Mouse (Mus musculus): ENCODE measurements around the gene Nkx1-1.

Nkx1-1 gene

DNA sequence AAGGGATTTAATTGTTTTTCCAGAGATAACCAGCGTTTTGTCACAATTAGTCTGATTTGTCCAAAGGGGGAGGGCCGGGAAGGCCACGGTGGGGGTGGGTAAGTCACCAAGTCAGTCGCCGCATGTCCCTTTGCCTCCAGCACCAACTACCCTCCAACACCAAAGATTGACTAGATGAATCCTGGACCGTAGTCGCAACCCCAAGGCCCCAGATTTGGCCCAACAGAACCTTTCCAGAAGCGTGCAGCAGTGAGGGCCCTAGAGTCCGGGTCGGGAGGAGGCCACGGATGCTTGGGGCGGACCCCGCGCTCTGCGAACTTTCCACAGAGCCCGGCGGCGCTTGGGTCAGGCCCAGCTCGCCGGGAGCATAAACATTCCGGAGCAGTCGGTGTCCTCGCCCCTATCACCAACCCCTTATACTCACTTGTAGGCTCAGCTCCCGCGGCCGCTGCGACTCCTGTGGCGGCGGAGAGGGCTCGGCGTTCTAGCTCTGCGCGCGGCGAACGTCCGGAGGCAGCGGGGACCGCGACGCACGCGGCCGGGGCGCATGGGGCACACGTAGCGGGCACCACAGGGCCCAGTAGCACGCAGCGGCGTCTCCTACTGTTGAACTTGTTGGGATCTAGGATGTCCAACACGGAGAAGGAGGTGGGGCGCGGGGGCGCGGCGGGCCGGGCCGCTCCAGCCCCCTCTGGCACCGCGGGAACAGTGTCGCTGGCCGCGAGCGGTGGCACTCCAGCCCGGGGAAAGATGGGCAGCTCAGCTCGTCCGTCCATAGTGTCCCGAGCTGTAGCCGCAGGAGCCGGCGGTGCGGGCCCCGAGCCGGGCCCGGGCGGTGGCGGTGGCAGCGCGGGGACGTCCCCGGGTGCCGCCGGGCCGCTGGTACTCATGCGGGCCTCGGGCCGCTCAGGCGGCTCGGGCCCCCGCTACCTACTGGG, at the start of gene Nkx1-1:
TSS of gene Nkx1-1 (minus strand) at position 776 of the 938 bp plus-strand sequence.
- no peak for DNase-seq (ENCODE audit: low spot score in 2 of 2)

DNA sequence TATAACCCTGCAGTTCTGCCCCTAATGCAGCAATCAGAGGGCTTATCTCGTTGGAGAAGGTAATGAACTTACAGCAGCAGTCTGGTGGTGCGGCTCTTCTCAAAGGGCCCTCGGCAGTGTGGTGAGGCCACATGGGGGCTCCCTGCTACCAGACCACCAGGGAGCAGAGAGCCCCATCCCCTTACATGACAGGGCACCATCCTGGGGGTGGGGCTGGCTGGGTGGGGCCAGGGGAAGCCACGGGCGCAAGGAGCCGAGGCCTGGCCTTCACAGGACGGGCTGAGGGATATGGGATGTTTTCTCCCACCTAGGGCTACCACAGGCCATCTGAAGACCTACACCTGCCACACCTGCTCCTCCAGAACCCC, 47.5 kb upstream of the Nkx1-1 start:
- no peak for DNase-seq (ENCODE audit: low spot score in 2 of 2)

DNA sequence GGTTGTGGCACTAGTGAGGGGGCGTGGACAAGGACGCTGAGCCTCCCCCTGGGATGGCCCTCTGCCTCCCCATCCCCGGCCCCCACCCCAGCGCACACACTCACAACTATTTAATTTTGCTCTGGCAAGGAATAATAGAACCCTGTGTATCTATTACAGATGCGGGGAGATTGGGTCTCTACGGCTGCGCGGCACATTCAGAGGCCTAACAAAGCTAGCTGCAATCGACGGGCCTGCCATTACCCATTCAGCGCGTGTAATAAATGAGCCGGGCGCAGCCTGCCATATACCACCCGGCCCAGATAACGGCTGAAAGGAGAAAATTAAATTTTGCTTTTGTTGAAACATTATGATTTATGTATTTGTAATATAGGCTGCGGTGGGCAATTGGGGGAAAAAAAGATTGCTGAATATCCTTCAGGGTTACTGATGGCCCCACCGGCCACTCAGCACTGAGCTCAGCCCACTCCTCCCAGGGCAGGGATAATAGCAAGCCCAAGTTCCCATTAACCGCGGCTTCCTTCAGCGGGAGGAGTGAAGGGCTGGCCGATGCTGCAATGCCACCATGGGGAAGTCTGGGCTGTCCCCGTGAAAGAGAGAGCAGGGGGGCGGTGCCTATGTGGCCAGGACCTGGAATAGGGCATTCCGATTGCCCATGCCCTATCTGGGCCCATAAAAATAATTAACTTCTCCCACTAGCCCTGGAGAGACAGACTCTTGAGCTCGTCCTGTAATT, 47.0 kb upstream of the Nkx1-1 start:
- DNase-seq (ENCODE audit: low spot score in 2 of 2): no peak

DNA sequence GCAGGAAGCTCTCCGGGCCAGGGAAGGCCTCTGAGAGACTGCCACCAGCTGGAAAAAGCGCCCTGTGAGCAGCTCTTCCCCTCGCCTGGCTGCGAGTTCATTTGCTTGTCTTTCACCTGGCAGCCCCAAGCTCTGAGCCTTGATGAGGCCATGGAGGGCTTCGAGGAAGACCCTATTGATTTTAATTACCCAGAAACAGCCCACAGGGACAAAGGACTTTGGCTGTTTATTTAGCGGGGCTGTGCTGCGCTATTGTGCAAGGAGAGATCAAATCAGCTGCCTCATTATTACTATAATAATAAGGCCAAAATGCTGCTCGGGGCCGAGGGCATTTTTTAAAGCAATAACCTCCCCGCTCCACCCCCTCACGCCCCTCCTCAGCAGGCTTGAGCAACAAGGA, 31.7 kb upstream of the Nkx1-1 start:
- DNase-seq (ENCODE audit: low spot score in 2 of 2): no peak

DNA sequence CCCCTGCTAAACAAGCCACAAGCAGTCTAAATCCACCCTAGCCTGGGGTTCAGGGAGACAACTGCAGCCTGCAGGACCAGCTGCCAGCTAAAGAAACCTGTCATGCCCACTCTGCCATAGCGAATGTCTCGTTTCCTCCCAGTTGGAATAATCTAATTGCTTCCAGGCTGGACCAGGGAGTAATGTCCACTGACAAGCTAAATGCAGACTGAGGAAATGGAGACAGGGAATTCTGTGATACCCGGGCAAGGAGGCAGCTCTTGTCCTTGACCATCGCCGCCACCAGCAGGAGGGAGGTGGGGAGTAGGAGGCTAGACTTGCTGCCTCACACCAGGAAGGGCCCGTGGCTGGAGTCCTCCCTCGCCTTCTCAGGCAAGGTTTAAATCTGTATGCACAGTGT, 30.6 kb upstream of the Nkx1-1 start:
- DNase-seq (ENCODE audit: low spot score in 2 of 2): no peak

DNA sequence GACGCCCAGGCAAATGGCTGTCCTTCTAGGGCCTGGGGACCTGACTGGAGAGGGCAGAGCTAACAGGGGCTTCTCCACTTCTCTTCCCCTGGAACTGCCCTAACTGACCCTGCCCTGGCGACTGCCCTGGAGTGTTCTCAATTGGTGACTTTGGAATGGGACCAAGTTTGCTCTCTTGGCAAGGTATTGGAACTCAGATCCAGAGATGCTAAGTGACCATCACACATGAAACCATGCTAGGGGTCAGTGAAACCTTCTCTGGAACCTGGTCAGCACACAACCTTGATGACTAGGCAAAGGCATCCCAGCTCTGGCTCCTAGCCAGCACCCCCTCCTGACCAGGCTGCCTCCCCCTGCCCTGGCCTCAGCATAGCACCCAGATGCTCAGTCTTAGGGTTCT, 25.3 kb upstream of the Nkx1-1 start:
- no peak for DNase-seq (ENCODE audit: low spot score in 2 of 2)

DNA sequence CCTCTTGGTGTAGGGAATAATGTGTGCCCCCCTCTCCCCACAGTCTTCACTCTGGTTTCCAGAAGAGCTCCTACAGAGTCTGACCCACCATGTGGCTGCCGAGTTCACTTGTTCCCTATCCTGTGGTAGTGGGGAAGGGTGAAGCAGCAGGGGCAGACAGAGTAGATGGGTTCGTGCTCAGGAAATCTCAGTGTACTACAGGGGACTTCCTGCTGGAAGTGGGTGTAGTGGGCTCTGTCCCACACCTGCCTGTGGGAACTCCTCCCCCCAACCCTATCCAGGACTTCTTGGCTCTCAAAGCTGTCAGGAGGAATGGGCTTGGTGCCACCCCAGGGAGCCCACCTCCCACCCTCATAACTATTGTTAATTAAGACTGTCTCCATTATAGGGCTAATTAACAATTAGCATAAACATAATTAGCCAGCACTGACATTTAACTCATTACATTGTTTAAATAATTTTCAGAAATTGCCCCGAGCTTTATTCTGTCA, 24.4 kb upstream of the Nkx1-1 start:
- no peak for DNase-seq (ENCODE audit: low spot score in 2 of 2)

DNA sequence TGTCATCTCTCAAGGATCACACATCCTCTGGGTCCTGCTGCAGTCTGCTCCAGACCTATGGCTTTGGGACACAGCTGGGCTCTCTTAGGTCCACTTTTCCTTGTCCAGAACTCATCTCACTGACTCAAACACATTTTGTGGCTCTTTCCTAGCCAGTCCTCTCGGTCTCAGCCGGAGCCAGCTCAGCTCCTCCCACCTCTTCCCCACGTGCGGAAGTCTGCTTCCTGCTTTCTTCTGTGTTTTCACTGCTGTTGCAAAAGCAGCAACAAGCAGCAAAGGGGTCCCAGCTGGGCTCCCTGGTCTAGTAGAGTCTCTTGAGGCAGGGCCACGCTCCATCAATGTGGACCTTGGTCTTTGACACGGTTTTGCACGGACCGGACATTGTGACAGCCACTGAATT, 22.0 kb upstream of the Nkx1-1 start:
- no peak for DNase-seq (ENCODE audit: low spot score in 2 of 2)

DNA sequence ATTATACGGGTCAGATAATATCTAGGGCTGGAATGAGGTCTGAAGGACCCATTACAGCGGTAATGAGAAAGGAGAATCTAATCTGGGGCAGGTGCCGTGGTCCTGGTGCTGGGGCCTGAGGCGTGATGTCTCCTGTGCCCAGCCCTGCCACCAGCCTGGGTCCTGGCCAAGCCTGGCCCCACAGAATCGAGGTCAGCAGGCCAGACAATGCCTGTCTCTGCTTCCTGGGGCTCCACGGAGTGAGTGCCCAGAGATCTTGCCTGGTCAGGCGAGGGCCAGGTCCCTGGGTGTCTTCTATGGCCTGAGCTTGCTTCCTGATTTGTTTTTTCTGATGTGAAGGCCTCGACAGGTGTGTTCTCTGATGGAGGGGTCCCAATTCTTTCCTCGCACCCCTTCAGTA, 10.0 kb upstream of the Nkx1-1 start:
- no peak for DNase-seq (ENCODE audit: low spot score in 2 of 2)

DNA sequence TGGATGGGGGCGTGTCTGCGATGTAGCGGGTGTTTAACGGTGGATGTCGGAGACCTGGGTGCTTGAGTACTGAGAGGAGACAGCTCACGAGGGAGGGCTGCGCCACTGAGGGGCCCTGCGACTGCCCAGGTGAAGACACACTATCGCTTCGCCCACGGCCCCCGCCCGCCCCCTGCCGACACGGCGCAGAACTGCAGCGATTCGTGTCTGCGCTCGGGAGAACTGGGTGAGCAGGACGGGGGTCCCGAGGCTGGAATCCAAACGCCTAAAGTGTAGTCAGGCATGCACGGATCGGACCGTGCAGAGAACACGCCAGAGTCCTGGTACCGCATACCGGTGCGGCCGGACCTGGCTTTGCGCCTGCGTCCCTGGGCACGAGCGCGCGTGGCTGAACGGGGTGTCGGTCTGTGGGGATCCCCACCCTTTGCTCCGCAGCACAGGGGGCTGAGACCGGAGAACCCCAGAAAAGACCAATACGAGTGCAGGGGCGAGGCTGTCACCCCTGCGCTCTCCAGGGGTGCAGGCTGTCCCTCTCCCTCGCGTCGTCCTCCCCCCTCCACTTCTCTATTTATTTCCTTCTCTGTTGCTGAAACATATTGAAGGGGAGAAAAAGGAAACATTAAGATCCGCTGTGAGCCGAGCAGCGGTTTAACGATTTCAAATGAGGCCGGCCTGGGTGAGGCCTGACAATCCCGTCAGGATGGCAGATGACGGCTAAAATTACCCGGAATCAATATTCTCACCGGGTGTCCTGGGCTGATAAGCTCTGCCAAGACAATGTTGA, 9.3 kb upstream of the Nkx1-1 start:
- peak in 1 of 2 experiments; percentile 61 for DNase-seq (ENCODE audit: low spot score in 2 of 2)

DNA sequence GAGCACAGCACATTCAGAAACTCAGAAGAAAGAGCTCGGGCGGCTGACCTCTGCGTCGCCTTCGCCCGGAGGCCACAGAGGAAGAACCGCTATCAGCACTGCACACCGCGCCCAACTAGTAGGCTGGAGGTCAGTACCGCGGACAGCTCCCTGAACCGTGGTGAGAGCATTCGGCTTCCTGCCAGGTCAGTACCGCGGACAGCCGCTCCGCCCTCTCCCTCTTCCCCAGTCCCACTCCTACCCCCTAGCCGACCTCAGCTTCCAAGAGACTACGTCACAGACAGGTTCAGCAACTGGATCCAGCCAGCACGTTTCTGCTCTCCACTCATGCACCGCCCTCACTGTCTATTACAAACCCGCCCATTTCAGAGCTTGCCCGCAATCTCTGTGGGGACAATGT, 4.4 kb upstream of the Nkx1-1 start:
- DNase-seq (ENCODE audit: low spot score in 2 of 2): peak; percentile 61 to 80

DNA sequence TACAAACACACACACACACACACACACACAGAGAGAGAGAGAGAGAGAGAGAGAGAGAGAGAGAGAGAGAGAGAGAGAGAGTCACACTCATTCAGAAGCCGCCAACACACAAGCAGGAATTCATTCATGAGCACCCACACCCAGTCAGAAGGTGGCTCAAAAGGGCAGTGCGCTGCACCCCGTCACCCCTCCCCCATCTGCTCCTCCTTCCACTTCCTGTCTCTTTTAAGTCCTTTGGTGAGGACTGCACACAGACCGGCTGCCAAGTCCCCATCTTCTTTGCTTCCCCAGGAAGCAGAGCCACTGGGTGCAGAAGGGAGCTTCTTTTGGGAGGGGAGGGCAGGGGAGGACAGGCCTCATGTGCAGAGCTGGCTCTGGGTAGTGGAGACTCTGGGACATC, 2.2 kb upstream of the Nkx1-1 start:
- DNase-seq (ENCODE audit: low spot score in 2 of 2): no peak

DNA sequence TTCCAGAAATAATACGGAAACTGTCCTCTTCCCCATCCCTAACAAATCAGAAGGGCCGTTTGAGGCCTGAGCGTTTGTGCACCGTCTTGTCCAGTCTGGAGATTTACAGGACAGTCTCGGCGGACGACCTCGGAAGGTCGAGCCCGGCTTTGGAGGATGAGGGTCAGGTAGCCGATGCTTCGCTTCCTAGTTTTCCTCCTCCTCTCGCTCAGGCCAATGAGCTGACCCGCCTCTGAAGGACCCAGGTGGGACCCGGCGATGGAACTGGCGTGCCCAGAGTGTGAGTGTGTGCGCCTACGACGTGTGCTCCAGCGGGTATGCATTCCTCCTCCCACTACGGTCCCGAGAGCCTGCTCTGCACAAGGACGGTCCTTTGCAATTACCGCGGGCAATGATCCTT, 1.4 kb upstream of the Nkx1-1 start:
- no peak for DNase-seq (ENCODE audit: low spot score in 2 of 2)

DNA sequence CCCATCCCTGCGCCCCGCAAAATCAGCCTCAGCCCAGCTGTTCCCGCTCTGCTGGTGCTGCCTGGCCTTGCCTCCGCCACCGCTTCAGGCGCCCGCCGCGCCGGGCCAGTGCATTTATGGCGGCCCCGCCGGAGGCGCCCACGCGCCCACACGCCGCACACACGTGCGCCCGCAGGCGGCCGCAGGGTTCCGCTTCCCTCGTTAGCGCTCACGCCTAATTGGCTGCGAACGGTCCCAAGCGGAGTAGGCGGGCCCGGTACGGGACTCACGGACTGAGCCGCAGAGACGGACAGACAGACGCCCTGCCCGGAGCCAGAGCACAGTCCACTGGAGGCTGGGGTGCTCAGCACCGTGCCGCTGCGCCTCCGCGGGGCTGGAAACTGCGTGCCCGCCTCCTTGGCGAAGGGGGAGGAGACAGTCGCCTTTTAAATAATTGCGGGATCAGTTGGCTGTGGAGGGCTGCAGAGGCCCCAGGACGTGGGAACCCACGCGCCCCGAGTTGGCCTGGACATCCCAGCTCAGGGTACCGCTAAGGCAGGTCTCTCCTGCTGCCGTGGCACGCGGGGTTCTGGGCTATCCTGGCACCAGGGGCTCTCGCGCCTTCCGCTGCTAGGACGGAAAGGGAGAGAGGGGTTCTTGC, 485 bp upstream of the Nkx1-1 start:
- no peak for DNase-seq (ENCODE audit: low spot score in 2 of 2)

DNA sequence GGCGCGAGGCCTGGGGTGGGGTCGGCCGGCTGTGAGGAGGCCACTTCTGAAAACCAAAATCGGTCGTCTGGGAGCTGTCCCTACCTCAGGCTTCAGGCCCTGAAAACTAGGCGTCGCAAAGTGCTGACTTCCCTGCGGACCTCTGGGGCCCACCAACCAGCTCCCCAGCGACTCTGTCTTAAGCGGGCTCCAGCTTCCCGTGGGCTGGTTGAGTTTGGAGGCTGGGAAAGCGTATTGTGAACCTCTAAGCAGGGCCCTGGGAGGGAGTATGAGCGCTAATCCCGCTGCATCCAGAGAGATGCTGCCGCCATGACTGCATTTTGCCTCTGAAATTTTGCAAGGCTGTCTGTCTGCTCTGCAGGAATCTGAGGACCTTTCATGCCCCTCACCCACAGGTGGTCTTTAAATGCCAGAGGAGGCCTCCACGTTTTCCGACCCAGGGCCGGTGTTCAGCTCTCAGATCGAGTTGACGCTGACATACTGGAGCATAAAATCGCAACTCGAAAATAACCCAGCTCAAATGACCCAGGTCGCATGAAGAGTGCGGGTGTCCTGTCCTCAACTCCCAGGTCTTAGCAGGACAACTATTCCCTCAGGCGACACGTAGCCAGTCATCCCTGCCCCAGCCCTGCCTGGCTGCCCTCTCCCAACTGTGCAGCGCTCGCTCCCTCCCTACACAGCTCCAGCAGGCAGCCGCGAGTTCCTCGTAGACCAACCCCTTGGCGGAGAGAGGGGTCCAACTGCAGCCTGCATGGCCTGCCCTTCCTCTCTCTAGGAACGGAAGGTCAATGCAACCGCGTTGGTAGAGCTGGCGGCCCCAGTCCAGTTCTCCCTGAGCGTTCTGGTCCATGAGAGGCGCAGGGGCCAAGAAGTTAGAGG, 1.5 kb downstream of the Nkx1-1 start:
- no peak for DNase-seq (ENCODE audit: low spot score in 2 of 2)

DNA sequence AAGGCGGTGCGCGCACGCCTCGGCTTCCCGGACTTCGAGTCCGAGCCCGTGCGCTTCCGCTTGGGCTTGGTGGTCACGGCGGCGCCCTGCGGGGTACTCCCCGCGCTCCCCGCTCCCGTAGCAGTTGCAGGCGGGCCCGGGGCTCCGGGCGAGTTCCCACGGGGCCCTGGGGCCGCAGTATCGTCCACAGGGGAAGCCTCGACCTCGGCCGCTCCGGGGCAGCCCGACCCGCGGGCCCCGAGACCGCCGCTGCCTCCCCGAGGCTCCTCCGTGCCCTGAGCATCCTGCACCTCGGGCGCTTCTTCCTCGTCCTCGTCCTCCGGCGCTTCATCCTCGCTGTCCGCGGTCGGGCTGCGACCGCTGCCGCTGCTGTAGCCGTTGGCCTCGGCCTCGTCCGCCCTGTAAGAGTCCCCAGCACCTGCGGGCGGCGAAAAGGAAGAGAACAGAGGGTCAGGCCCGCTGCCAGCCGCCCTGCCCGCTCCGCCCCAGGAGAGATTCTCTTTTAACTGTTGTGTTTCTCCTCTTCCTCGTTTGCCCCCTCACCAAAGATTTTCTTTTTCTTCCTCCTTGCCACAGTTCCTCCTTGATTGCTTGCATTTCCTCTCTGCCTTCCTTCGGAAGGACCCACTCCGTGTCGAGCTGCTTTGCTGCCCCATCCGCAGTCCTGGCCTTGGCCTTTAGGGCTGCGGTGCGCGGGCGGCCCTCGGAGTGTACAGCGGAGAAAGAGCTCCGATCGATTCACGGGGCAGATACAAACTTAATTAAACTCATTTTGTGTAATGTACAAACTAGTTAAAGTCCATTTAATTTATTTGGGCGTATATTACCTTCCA, 2.4 kb downstream of the Nkx1-1 start:
- no peak for DNase-seq (ENCODE audit: low spot score in 2 of 2)

DNA sequence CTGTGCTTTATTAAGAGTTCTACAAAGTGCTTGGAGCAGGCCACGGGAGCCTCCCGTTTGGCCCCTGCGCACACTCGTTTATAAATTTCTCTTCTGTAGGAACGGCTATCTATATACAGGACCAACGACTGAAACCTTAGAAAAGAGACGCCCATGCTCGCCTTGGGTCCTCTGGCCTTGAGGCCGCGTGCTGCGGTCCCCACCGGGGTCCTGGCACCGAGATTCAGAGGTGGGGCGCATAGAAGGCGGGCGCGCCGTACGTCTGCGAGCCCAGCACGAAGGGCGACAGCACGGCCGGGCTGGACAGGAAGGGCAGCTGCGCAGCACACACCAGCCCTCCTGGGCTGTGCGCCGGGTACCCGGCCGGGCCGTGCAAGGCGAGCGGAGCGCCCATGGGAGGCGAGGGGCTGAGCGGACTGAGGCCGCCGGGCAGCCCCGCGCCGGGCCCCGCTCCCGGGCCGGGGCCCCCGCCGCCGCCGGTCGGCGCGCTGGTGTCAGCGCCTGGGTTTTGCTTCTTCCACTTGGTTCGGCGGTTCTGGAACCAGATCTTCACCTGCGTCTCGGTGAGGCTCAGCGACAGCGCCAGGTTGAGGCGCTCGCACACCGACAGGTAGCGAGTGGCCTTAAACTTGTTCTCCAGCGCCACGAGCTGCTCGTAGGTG, 3.1 kb downstream of the Nkx1-1 start:
- DNase-seq (ENCODE audit: low spot score in 2 of 2): no peak

DNA sequence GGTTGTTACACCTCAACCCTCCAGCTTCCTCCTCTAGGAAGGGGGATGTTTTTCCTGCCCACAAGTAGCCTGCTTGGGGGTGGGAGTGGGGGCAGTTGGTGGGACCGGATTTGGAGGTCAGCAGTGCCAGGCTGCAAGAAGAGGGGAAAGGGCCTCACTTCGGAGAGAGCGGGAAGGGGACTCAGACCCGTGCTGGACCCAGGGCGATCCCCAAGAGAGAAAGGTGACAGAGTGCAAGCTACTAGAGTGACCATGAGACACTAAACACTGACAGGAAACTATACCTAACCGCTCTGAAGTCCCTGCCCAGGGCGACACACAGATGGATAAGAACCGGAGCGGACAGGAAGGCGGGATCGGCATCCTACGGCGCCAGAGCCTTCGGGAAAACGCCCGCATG, 3.7 kb downstream of the Nkx1-1 start:
- DNase-seq (ENCODE audit: low spot score in 2 of 2): no peak

DNA sequence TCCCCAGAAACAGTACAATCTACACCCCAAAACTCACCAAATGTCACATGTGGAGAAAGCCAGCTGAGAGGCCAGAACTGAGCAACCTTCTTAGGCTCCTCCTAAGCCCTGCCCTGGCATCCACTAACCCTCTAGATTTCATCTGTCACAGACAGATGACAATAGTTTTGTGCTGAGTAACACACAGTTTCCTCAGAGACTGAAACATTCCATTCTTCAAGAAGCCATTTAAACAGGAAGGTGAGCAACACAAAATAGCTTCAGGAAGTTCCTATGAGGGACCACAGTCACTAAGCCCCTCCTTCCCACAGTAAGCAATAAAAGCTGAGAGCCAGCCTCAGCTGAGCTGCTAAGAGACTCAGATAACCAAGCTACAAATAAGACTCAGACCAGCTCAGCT, 6.3 kb downstream of the Nkx1-1 start:
- DNase-seq (ENCODE audit: low spot score in 2 of 2): no peak
